Mouse (Mus musculus): Measurements from ENCODE around the gene Aamdc. TPM values are rescaled to one million over a fixed set of nuclear protein-coding genes. Genes with fewer than 3 reads are reported as not detected.

Gene Aamdc
- polyA plus RNA-seq, 1 experiment from 2014 or later, result 32.0 TPM

DNA sequence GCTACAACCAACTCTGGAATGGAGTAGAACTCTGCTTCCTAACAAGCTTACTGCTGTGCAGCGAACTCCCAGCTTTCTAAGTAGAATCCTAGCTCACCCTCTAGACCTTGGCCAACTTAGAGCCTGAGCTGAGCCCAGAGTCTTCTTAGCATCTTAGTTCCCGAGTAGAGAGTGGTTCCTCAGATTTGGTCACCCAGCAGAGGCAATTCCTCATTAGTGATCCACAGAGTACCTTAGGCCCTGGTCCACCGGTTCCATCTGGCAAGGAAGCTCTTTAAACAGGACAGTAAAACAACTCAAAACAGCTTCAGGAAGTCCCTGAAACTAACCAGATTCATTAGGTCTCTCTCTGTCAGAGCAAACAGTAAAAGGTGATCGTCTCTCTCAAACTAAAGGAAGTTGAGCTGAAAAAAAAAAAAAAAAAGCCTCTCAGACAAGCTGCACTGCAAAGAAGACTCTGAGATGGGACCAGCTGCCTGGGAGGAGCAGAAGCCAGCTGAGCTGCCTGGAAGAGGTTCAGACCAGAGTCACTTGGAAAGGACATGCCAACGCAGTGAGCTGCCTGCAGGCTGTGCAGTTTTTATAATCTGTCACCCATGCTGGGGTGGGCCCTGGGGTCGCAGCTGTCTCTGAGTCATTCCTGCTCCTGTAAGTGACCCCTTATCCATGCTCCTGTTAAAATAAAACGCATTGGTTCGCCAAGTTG is 783 bp downstream of the Aamdc start:
- H3K27me3 ChIP-seq (ENCODE audit: poor library complexity, severe bottlenecking), result no peaks in the 10 kb centered on the region
- H3K4me1 ChIP-seq, result peaks cover 16% of the 10 kb centered on the region
- no peaks in the 10 kb centered on the region; the same call in 1 of the 2 replicates for H3K36me3 ChIP-seq (replicated peaks)
- peak overlapping the region; percentile 99 for H3K4me3 ChIP-seq
- peak overlapping the region; percentile 100 for H3K27ac ChIP-seq
- no peak for DNase-seq (ENCODE audit: extremely low spot score, low spot score)
- no peaks in the 10 kb centered on the region for H3K9me3 ChIP-seq
- 33% methylated on average over 8 of the region's 8 CpGs for WGBS

DNA sequence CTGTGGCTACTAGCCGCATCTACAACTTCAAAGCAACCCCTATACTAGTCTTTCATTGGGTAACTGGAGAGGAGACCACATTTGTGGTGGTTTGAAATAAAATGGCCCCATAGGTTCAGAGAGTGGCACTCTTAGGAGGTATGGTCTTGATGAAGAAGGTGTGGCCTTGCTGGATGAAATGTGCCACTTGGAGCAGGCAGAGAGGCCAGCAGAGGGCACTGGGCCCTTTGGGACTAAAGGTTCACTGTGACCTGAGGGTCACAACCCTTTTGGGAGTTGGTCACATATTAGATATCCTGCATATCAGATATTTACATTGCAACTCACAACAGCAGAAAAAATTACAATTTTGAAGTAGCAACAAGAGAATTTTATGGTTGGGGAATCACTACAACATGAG is 8.9 kb downstream of the Aamdc start:
- Histone ChIP-seq H3K27me3 (ENCODE audit: poor library complexity, severe bottlenecking) (no peaks in the 10 kb centered on the region), H3K4me1 (no peaks in the 10 kb centered on the region), H3K36me3 (replicated peaks) (no peaks in the 10 kb centered on the region), H3K9me3 (no peaks in the 10 kb centered on the region), H3K4me3 (no peak overlapping the region), H3K27ac (no peak overlapping the region)
- 98% methylated on average over 1 of the region's 1 CpGs for WGBS
- no peak for DNase-seq (ENCODE audit: extremely low spot score, low spot score)

DNA sequence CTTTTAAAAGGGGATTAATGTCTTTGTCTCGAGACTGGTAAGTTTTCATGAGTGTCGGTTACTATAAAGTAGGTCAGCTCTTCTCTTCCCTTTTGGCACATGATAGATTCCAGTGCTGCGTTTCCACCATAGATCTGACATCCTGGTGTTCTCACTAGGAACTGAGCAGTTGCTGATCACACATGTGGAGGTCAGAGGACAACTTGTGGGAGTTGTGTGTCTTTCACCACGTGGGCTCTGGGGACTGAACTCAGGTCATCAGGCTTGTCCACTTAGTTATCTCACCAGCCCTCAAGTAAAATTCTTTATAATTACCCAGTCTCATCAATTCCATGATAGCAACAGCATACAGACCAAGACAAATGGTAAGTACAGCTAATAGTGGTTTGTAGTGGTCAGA is 9.9 kb downstream of the Aamdc start:
- no peaks in the 10 kb centered on the region for H3K9me3 ChIP-seq

DNA sequence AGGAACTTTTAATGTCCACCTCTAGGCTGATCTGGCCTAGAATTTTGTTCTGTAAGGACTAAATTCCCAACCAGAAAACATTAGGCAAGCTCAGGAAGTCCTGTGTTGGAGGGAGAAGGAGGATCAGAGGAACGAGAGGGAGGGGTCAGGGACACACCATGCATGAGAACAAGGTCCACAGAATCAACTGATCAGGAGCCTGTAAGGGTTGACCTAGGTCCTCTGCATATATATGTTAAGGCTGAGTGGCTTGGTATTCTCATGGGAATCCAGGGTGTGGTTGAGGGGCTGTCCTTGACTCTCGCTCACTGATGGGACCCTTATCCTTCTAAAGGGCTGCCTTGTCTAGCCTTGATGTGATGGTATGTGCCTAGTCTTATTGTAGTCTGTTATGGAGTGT is 15.7 kb downstream of the Aamdc start:
- no peaks in the 10 kb centered on the region for H3K27me3 ChIP-seq (ENCODE audit: poor library complexity, severe bottlenecking)
- DNase-seq (ENCODE audit: extremely low spot score, low spot score), result no peak
- 94% methylated on average over 2 of the region's 2 CpGs for WGBS

More for the DNA sequence above, 9.9 kb downstream of the Aamdc start:
- H3K4me1 ChIP-seq, result no peaks in the 10 kb centered on the region
- H3K36me3 ChIP-seq (replicated peaks), result no peaks in the 10 kb centered on the region
- 84% methylated on average over 4 of the region's 4 CpGs for WGBS
- no peak overlapping the region for H3K4me3 ChIP-seq
- DNase-seq (ENCODE audit: extremely low spot score, low spot score), result no peak
- no peak overlapping the region for H3K27ac ChIP-seq
- no peaks in the 10 kb centered on the region for H3K27me3 ChIP-seq (ENCODE audit: poor library complexity, severe bottlenecking)

DNA sequence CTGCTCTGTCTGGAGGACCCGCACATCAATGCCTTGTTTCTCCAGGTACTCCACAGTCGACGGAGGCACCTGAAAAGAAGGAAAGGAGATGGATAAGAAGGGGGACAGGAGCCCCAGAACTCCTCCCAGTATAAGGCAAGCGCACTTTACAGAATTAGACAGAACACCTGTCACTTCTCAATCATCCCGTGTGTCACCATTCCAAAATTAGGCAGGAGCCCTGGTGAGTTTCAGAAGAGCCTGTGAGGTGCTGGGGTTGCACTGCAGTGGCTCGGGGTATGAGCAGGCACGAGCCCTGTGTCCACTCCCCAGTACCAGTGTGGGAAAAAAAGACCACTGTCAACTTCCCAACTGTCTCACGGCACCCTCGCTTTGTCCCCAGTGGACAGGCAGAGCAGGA is 28.6 kb downstream of the Aamdc start:
- WGBS, result 86% methylated on average over 9 of the region's 9 CpGs
- no peak for DNase-seq (ENCODE audit: extremely low spot score, low spot score)
- H3K9me3 ChIP-seq, result no peaks in the 10 kb centered on the region
- H3K36me3 ChIP-seq (replicated peaks), result no peaks in the 10 kb centered on the region
- no peaks in the 10 kb centered on the region for H3K4me1 ChIP-seq
- H3K27ac ChIP-seq, result no peak overlapping the region
- no peaks in the 10 kb centered on the region for H3K27me3 ChIP-seq (ENCODE audit: poor library complexity, severe bottlenecking)
- H3K4me3 ChIP-seq, result no peak overlapping the region

More for the DNA sequence above, 15.7 kb downstream of the Aamdc start:
- H3K27ac ChIP-seq, result no peak overlapping the region
- no peak overlapping the region for H3K4me3 ChIP-seq
- no peaks in the 10 kb centered on the region for H3K4me1 ChIP-seq
- H3K36me3 ChIP-seq (replicated peaks), result no peaks in the 10 kb centered on the region
- no peaks in the 10 kb centered on the region for H3K9me3 ChIP-seq

DNA sequence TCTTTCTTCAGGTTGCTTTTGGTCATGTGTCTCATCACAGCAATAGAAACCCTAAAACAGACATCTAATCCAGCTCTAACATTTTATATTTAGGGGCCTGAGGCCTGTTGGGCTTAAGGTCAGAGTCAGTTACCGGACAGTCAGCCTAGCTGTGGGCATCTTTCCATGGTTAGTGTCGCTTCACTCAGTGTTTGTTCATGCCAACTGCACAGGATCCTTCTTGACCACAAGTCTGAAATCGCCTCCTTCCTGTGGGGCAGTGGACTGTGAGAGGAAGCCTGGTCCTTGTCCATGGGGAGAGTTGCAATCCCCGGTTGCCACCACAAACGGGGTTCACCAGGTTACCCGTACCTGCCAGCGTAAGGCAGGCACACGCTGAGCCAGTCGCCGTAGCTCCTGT is 30.0 kb downstream of the Aamdc start:
- H3K36me3 ChIP-seq (replicated peaks), result no peaks in the 10 kb centered on the region
- H3K27ac ChIP-seq, result no peak overlapping the region
- 95% methylated on average over 10 of the region's 10 CpGs for WGBS
- H3K4me1 ChIP-seq, result no peaks in the 10 kb centered on the region
- DNase-seq (ENCODE audit: extremely low spot score, low spot score), result no peak
- no peaks in the 10 kb centered on the region for H3K27me3 ChIP-seq (ENCODE audit: poor library complexity, severe bottlenecking)
- no peaks in the 10 kb centered on the region for H3K9me3 ChIP-seq
- no peak overlapping the region for H3K4me3 ChIP-seq

DNA sequence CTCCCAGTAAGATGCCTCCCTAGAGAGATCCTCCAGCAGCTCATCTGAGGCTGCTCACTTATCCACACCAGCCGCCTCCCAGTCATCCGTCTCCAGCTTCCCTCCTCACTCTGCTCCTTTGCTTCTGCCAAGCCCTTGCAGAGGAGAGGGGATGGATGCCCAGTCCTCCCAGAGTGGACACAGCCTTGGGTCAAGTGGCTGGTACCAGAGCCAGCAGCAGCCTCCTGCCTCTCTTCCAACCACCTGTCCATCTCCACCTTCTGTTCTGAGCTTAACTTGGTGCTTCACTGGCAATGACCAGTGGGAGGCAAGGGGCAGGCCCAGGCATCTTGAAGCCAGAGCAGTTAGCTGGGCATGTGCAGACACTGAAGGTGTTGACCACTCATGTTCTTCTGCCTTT is 32.8 kb downstream of the Aamdc start:
- Histone ChIP-seq H3K4me3 (no peak overlapping the region), H3K27ac (no peak overlapping the region), H3K27me3 (ENCODE audit: poor library complexity, severe bottlenecking) (no peaks in the 10 kb centered on the region), H3K36me3 (replicated peaks) (peaks cover 24% of the 10 kb centered on the region), H3K9me3 (peaks cover 3% of the 10 kb centered on the region; the same call in 1 of the 2 replicates), H3K4me1 (no peaks in the 10 kb centered on the region)
- 90% methylated on average over 2 of the region's 2 CpGs for WGBS
- no peak for DNase-seq (ENCODE audit: extremely low spot score, low spot score)

DNA sequence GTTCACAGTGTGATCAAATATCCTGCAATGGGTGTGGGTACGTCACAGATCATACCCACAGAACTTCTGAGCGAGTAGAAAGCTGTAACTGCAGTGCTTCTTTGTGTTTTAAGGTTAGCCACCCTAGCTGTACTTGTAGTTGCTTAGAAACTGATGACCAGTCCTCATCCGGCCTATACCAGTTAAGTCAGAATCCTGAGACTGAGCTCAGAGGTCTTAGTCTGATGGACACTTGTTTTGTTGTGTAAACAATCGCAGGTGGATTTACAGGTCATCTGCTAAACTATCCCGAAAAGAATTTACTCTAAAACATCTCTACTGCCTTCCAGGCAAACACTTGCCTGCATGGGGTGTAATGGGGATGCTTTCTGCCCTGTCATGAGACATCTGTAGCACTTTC is 42.7 kb downstream of the Aamdc start:
- peaks cover 99% of the 10 kb centered on the region for H3K36me3 ChIP-seq (replicated peaks)
- no peaks in the 10 kb centered on the region for H3K27me3 ChIP-seq (ENCODE audit: poor library complexity, severe bottlenecking)
- H3K27ac ChIP-seq, result no peak overlapping the region
- WGBS, result 92% methylated on average over 5 of the region's 5 CpGs
- H3K9me3 ChIP-seq, result no peaks in the 10 kb centered on the region
- H3K4me1 ChIP-seq, result no peaks in the 10 kb centered on the region
- no peak overlapping the region for H3K4me3 ChIP-seq
- no peak for DNase-seq (ENCODE audit: extremely low spot score, low spot score)

DNA sequence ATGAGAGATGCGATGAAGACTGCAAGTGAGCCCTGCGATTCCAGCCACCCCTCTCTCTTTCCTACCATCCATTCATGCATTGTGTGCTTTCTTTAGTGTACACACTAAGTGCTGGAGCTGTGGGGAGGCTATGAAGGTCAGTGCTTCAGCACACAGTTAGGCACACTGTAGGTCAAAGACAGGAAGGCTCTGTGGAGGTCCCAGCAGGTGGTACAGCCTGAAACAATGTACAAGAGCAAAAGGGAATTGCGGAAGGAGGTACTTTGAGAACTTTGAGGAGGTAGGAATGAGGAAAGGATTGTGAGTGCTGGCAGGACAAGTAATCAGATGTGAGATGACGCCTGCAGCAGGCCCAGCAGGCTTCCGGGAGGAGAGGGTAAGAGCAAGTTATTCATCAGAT is 43.8 kb downstream of the Aamdc start:
- Histone ChIP-seq H3K27ac (no peak overlapping the region), H3K36me3 (replicated peaks) (peaks cover 99% of the 10 kb centered on the region), H3K27me3 (ENCODE audit: poor library complexity, severe bottlenecking) (no peaks in the 10 kb centered on the region), H3K9me3 (no peaks in the 10 kb centered on the region; the same call in 1 of the 2 replicates), H3K4me1 (no peaks in the 10 kb centered on the region), H3K4me3 (no peak overlapping the region)
- 90% methylated on average over 5 of the region's 5 CpGs for WGBS
- DNase-seq (ENCODE audit: extremely low spot score, low spot score), result no peak

DNA sequence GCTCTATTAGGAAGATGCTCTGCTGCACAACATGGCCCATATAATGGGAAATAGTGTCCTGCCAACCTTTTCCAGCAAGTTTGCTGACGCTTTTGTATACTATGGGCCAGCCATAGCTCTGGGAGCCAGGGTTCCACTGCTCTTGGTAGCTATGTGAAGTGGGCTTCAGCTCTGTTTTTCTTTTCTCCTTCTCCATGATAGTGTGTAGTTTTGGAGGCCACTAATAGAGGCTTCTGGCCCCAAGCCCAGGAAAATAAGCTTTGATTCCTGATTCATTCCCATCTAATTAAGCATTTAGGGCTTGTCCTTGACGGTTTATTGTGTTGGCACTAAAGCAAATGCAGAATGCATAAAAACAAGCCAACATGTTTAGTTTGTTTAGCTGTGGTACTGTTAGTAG is 59.4 kb downstream of the Aamdc start:
- no peak overlapping the region for H3K27ac ChIP-seq
- no peaks in the 10 kb centered on the region for H3K27me3 ChIP-seq (ENCODE audit: poor library complexity, severe bottlenecking)
- H3K36me3 ChIP-seq (replicated peaks), result peaks cover 83% of the 10 kb centered on the region
- no peak overlapping the region for H3K4me3 ChIP-seq
- no peaks in the 10 kb centered on the region for H3K4me1 ChIP-seq
- no peak for DNase-seq (ENCODE audit: extremely low spot score, low spot score)
- H3K9me3 ChIP-seq, result no peaks in the 10 kb centered on the region
- 93% methylated on average over 2 of the region's 2 CpGs for WGBS

DNA sequence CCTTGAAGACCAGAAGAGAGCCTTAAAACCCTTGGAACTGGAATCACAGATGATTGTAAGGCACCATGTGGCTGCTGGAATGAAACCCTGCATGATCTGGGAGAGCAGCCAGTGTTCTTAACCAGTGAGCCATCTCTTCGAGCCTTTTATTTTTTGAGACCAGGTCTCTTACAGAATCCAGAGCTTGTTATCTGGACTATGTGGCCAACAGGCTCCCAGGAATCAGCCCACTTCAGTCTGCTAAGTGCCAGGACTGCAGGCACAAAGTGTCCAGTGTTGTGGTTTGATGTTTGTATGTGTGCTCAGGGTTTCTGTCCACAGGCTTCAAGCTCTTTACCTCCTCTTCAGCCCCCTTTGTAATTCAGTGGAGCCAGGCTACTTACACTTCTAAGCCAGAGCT is 64.5 kb downstream of the Aamdc start:
- DNase-seq (ENCODE audit: extremely low spot score, low spot score), result no peak
- Histone ChIP-seq H3K27ac (no peak overlapping the region), H3K9me3 (no peaks in the 10 kb centered on the region), H3K4me1 (no peaks in the 10 kb centered on the region), H3K27me3 (ENCODE audit: poor library complexity, severe bottlenecking) (no peaks in the 10 kb centered on the region), H3K4me3 (no peak overlapping the region), H3K36me3 (replicated peaks) (peaks cover 93% of the 10 kb centered on the region)
- WGBS, result 77% methylated on average over 1 of the region's 1 CpGs

DNA sequence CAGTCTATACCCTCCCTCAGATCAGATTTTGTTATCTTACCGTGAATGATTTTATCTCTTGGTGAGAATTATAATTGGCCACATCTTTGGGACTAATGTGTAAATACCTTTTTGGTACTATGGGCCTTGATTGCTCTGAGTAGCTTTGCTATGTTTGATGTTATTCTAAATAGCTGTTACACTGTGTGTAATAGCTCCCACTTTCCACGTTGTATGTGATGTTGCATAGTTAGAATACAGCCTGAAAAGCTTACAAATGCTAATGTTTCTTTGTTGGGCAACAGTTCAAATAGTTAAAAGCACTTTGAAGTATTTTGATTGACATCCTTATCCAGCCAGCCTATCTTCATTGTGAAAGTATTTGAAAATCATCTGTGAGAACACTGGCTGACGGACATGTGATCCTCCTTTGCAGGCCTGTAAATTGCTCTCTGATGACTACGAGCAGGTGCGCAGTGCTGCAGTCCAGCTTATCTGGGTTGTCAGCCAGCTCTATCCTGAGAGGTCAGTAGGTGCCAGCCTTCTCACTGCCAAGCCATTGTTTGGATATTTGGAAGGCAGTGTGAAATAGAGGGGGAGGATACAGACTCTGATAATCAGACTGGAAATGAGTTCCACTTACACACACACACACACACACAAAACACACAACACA is 78.6 kb downstream of the Aamdc start:
- peaks cover 81% of the 10 kb centered on the region for H3K36me3 ChIP-seq (replicated peaks)

More for the DNA sequence above, 78.6 kb downstream of the Aamdc start:
- Histone ChIP-seq H3K4me1 (no peaks in the 10 kb centered on the region), H3K4me3 (no peak overlapping the region), H3K9me3 (no peaks in the 10 kb centered on the region; the same call in 1 of the 2 replicates), H3K27ac (no peak overlapping the region), H3K27me3 (ENCODE audit: poor library complexity, severe bottlenecking) (no peaks in the 10 kb centered on the region)
- DNase-seq (ENCODE audit: extremely low spot score, low spot score), result no peak
- WGBS, result 92% methylated on average over 5 of the region's 5 CpGs

Measured in forebrain, embryonic 10.5 days (tissue).